Mouse (Mus musculus): ENCODE results near the gene Osbp2. TPM values are rescaled to one million over a fixed set of nuclear protein-coding genes. Genes with fewer than 3 reads are reported as not detected.
"Not testable (repeated sequence)": the region's sequence is repeated elsewhere in the genome, so short reads cannot be mapped to it uniquely, and the experiment has no call there.

Gene Osbp2
- 10 to 100 TPM; 76.4 to 77.6 TPM for total RNA-seq (2021)

GRCm38 (mm10) chr11:3863454-3864112, at the start of gene Osbp2:
Gene Osbp2, minus strand, starts transcription at chr11:3863903.
- peak; percentile 67 to 68 for DNase-seq (ENCODE audit: extremely low spot score in 1 of 2, low spot score in 1 of 2)

- DNase-seq (ENCODE audit: extremely low spot score in 1 of 2, low spot score in 1 of 2): peak in 1 of 2 experiments; percentile 27
These were observed 49.2 kb upstream of the Osbp2 start for GRCm38 (mm10) chr11:3912875-3913271.

- peak in 1 of 2 experiments; percentile 42 for DNase-seq (ENCODE audit: extremely low spot score in 1 of 2, low spot score in 1 of 2)
These were observed 48.6 kb upstream of the Osbp2 start for GRCm38 (mm10) chr11:3912100-3912874.

- DNase-seq (ENCODE audit: extremely low spot score in 1 of 2, low spot score in 1 of 2): not testable (repeated sequence)
These were observed 47.7 kb upstream of the Osbp2 start for GRCm38 (mm10) chr11:3911440-3911839.

- no peak for DNase-seq (ENCODE audit: extremely low spot score in 1 of 2, low spot score in 1 of 2)
These were observed 47.0 kb upstream of the Osbp2 start for GRCm38 (mm10) chr11:3910513-3911310.

- no peak for DNase-seq (ENCODE audit: extremely low spot score in 1 of 2, low spot score in 1 of 2)
These were observed 45.5 kb upstream of the Osbp2 start for GRCm38 (mm10) chr11:3909236-3909635.

GRCm38 (mm10) chr11:3905446-3905845, 41.7 kb upstream of the Osbp2 start:
- no peak for DNase-seq (ENCODE audit: extremely low spot score in 1 of 2, low spot score in 1 of 2)

- DNase-seq (ENCODE audit: extremely low spot score in 1 of 2, low spot score in 1 of 2): no peak
These were observed 41.0 kb upstream of the Osbp2 start for GRCm38 (mm10) chr11:3904673-3905072.

- DNase-seq (ENCODE audit: extremely low spot score in 1 of 2, low spot score in 1 of 2): peak in 1 of 2 experiments; percentile 53
These were observed 39.3 kb upstream of the Osbp2 start for GRCm38 (mm10) chr11:3903046-3903445.

GRCm38 (mm10) chr11:3902516-3902915, 38.8 kb upstream of the Osbp2 start:
- DNase-seq (ENCODE audit: extremely low spot score in 1 of 2, low spot score in 1 of 2): no peak

- no peak for DNase-seq (ENCODE audit: extremely low spot score in 1 of 2, low spot score in 1 of 2)
These were observed 36.6 kb upstream of the Osbp2 start for GRCm38 (mm10) chr11:3900296-3900695.

GRCm38 (mm10) chr11:3895933-3896332, 32.2 kb upstream of the Osbp2 start:
- no peak for DNase-seq (ENCODE audit: extremely low spot score in 1 of 2, low spot score in 1 of 2)

GRCm38 (mm10) chr11:3895458-3895857, 31.8 kb upstream of the Osbp2 start:
- DNase-seq (ENCODE audit: extremely low spot score in 1 of 2, low spot score in 1 of 2): no peak

- DNase-seq (ENCODE audit: extremely low spot score in 1 of 2, low spot score in 1 of 2): peak; percentile 91 to 92
These were observed 30.9 kb upstream of the Osbp2 start, which contains the start of the genes 4921536K21Rik and Dusp18 for GRCm38 (mm10) chr11:3894406-3895281. Gene 4921536K21Rik, minus strand, starts transcription at chr11:3895098. Gene Dusp18, plus strand, starts transcription at chr11:3895240.

- DNase-seq (ENCODE audit: extremely low spot score in 1 of 2, low spot score in 1 of 2): no peak
These were observed 30.3 kb upstream of the Osbp2 start for GRCm38 (mm10) chr11:3893970-3894369.

GRCm38 (mm10) chr11:3887331-3887730, 23.6 kb upstream of the Osbp2 start:
- DNase-seq (ENCODE audit: extremely low spot score in 1 of 2, low spot score in 1 of 2): no peak

- DNase-seq (ENCODE audit: extremely low spot score in 1 of 2, low spot score in 1 of 2): no peak
These were observed 20.0 kb upstream of the Osbp2 start for GRCm38 (mm10) chr11:3883711-3884110.

GRCm38 (mm10) chr11:3879836-3880235, 16.1 kb upstream of the Osbp2 start:
- DNase-seq (ENCODE audit: extremely low spot score in 1 of 2, low spot score in 1 of 2): peak; percentile 58 to 89

GRCm38 (mm10) chr11:3878660-3879059, 15.0 kb upstream of the Osbp2 start:
- no peak for DNase-seq (ENCODE audit: extremely low spot score in 1 of 2, low spot score in 1 of 2)

GRCm38 (mm10) chr11:3876419-3876818, 12.7 kb upstream of the Osbp2 start:
- no peak for DNase-seq (ENCODE audit: extremely low spot score in 1 of 2, low spot score in 1 of 2)
